Mouse (Mus musculus): ENCODE results near the gene Schip1.

Schip1 gene

GRCm38 (mm10) chr3:68560057-68560456 lies 495.5 kb downstream of the Schip1 start:
- no peak for DNase-seq (ENCODE audit: low read depth)

- no peak for DNase-seq (ENCODE audit: low read depth)
Measured at GRCm38 (mm10) chr3:68562838-68563237, 498.2 kb downstream of the Schip1 start.

- no peak for DNase-seq (ENCODE audit: low read depth)
Measured at GRCm38 (mm10) chr3:68563922-68564321, 499.3 kb downstream of the Schip1 start.

GRCm38 (mm10) chr3:68564978-68565674 lies 500.5 kb downstream of the Schip1 start:
- no peak for DNase-seq (ENCODE audit: low read depth)

- DNase-seq (ENCODE audit: low read depth): no peak
Measured at GRCm38 (mm10) chr3:68565675-68566055, 501.1 kb downstream of the Schip1 start.

GRCm38 (mm10) chr3:68567581-68567980 lies 503.0 kb downstream of the Schip1 start:
- no peak for DNase-seq (ENCODE audit: low read depth)

GRCm38 (mm10) chr3:68568149-68568548 lies 503.5 kb downstream of the Schip1 start:
- no peak for DNase-seq (ENCODE audit: low read depth)

- DNase-seq (ENCODE audit: low read depth): no peak
Measured at GRCm38 (mm10) chr3:68568716-68569115, 504.1 kb downstream of the Schip1 start.

GRCm38 (mm10) chr3:68570319-68570718 lies 505.7 kb downstream of the Schip1 start:
- no peak for DNase-seq (ENCODE audit: low read depth)

- no peak for DNase-seq (ENCODE audit: low read depth)
Measured at GRCm38 (mm10) chr3:68572249-68573225, 507.9 kb downstream of the Schip1 start.

GRCm38 (mm10) chr3:68573226-68573624 lies 508.6 kb downstream of the Schip1 start:
- DNase-seq (ENCODE audit: low read depth): no peak

- no peak for DNase-seq (ENCODE audit: low read depth)
Measured at GRCm38 (mm10) chr3:68574097-68574496, 509.5 kb downstream of the Schip1 start.

GRCm38 (mm10) chr3:68574565-68574964 lies 510.0 kb downstream of the Schip1 start:
- no peak for DNase-seq (ENCODE audit: low read depth)

GRCm38 (mm10) chr3:68575636-68576340 lies 511.2 kb downstream of the Schip1 start:
- no peak for DNase-seq (ENCODE audit: low read depth)

- DNase-seq (ENCODE audit: low read depth): no peak
Measured at GRCm38 (mm10) chr3:68576431-68576830, 511.8 kb downstream of the Schip1 start.

GRCm38 (mm10) chr3:68576948-68577347 lies 512.3 kb downstream of the Schip1 start:
- no peak for DNase-seq (ENCODE audit: low read depth)

GRCm38 (mm10) chr3:68581591-68581990 lies 517.0 kb downstream of the Schip1 start:
- no peak for DNase-seq (ENCODE audit: low read depth)

GRCm38 (mm10) chr3:68582103-68582740 lies 517.6 kb downstream of the Schip1 start:
- DNase-seq (ENCODE audit: low read depth): no peak

GRCm38 (mm10) chr3:68583031-68583693 lies 518.6 kb downstream of the Schip1 start:
- DNase-seq (ENCODE audit: low read depth): no peak

- no peak for DNase-seq (ENCODE audit: low read depth)
Measured at GRCm38 (mm10) chr3:68583771-68584511, 519.3 kb downstream of the Schip1 start.

- no peak for DNase-seq (ENCODE audit: low read depth)
Measured at GRCm38 (mm10) chr3:68585213-68585612, 520.6 kb downstream of the Schip1 start.
